Mouse (Mus musculus) MEL (cell line): ENCODE results near the gene Magt1. TPM values are rescaled to one million over a fixed set of nuclear protein-coding genes. Genes with fewer than 3 reads are reported as not detected.
A peak's percentile ranks its signal among the peaks of the same experiment; 100 is the strongest.

Source experiments
- DNase-seq: peaks from one replicate; pipeline ENCODE4 v3.0.0; 2011; ENCODE audit warnings: low read depth, low spot score
- H3K27ac ChIP-seq: 2 replicates; pipeline ENCODE4 v1.5.1; 2012; ENCODE audit warnings: low read depth, mild to moderate bottlenecking, control low read depth, low read length, moderate library complexity; ENCODE audit not compliant: control insufficient read depth
- H3K27me3 ChIP-seq, 2 experiments: fragments of 150-350 bp in 1 of 2; sonication (generic) in 1 of 2; 2 replicates each; pipeline ENCODE4 v1.6.1; 2012; ENCODE audit warnings: low read length in 2 of 2, mild to moderate bottlenecking in 2 of 2, improper control_type of control experiment in 1 of 2, moderate library complexity in 1 of 2; ENCODE audit not compliant: insufficient read depth in 2 of 2, control insufficient read depth in 1 of 2
- H3K36me3 ChIP-seq, 2 experiments: 2 replicates each; pipeline ENCODE4 v1.6.1; 2012 to 2014; ENCODE audit warnings: low read length in 2 of 2, improper control_type of control experiment in 1 of 2, inconsistent platforms in 1 of 2, mild to moderate bottlenecking in 1 of 2; ENCODE audit not compliant: insufficient read depth in 2 of 2, control insufficient read depth in 1 of 2
- H3K4me1 ChIP-seq, 2 experiments: fragments of 150-350 bp in 1 of 2; sonication (generic) in 1 of 2; 2 replicates each; pipeline ENCODE4 v1.6.1; 2012; ENCODE audit warnings: low read length in 2 of 2, improper control_type of control experiment in 1 of 2, mild to moderate bottlenecking in 1 of 2; ENCODE audit not compliant: insufficient read depth in 2 of 2, control insufficient read depth in 1 of 2
- H3K4me3 ChIP-seq, 2 experiments: fragments of 150-350 bp in 1 of 2; sonication (generic) in 1 of 2; 2 replicates each; pipeline ENCODE4 v1.5.1; 2012; ENCODE audit warnings: low read depth in 2 of 2, low read length in 2 of 2, mild to moderate bottlenecking in 2 of 2, moderate library complexity in 2 of 2, control low read depth in 1 of 2, improper control_type of control experiment in 1 of 2; ENCODE audit not compliant: control insufficient read depth in 1 of 2, insufficient read depth in 1 of 2
- H3K79me2 ChIP-seq: 2 replicates; pipeline ENCODE4 v1.6.1; 2012; ENCODE audit warnings: mild to moderate bottlenecking, low read length, moderate library complexity; ENCODE audit not compliant: control insufficient read depth, poor library complexity, insufficient read depth
- H3K9ac ChIP-seq: 2 replicates; pipeline ENCODE4 v1.6.1; 2012; ENCODE audit warnings: low read depth, mild to moderate bottlenecking, control low read depth, low read length, moderate library complexity; ENCODE audit not compliant: control insufficient read depth, poor library complexity, severe bottlenecking
- H3K9me3 ChIP-seq: fragments of 150-350 bp; sonication (generic); replicated peaks from 2 replicates; pipeline ENCODE4 v1.6.1; 2012; ENCODE audit warnings: mild to moderate bottlenecking, low read length, improper control_type of control experiment, moderate library complexity; ENCODE audit not compliant: insufficient read depth
- BHLHE40 ChIP-seq: IDR thresholded peaks from 2 replicates; pipeline ENCODE4 v1.6.1; 2012; ENCODE audit warnings: low read depth, mild to moderate bottlenecking, inconsistent platforms, low read length, improper control_type of control experiment, borderline replicate concordance
- CHD1 ChIP-seq: IDR thresholded peaks from 2 replicates; pipeline ENCODE4 v1.6.1; 2012; ENCODE audit warnings: low read depth, mild to moderate bottlenecking, inconsistent platforms, low read length, improper control_type of control experiment
- CHD2 ChIP-seq: IDR thresholded peaks from 2 replicates; pipeline ENCODE4 v1.6.1; 2011; ENCODE audit warnings: low read length, improper control_type of control experiment
- CTCF ChIP-seq, 3 experiments: IDR thresholded peaks in 2 of 3; conservative IDR thresholded peaks in 1 of 3; 2 replicates each; pipeline ENCODE4 v1.5.1; 2011 to 2012; ENCODE audit warnings: low read length in 3 of 3, low read depth in 2 of 3, mild to moderate bottlenecking in 2 of 3, improper control_type of control experiment in 1 of 3, inconsistent platforms in 1 of 3, mixed read lengths in 1 of 3, moderate library complexity in 1 of 3; ENCODE audit not compliant: control insufficient read depth in 1 of 3, insufficient read depth in 1 of 3, poor library complexity in 1 of 3, severe bottlenecking in 1 of 3
- E2F4 ChIP-seq: IDR thresholded peaks from 2 replicates; pipeline ENCODE4 v1.6.1; 2011; ENCODE audit warnings: low read depth, low read length, improper control_type of control experiment, borderline replicate concordance
- EP300 ChIP-seq, 2 experiments: IDR thresholded peaks; 2 replicates each; pipeline ENCODE4 v1.6.1; 2011; ENCODE audit warnings: improper control_type of control experiment in 2 of 2, low read length in 2 of 2, low read depth in 1 of 2, mild to moderate bottlenecking in 1 of 2
- ETS1 ChIP-seq: IDR thresholded peaks from 2 replicates; pipeline ENCODE4 v1.6.1; 2012; ENCODE audit warnings: low read depth, mild to moderate bottlenecking, inconsistent platforms, low read length, improper control_type of control experiment, moderate library complexity
- GABPA ChIP-seq: IDR thresholded peaks from 2 replicates; pipeline ENCODE4 v1.6.1; 2012; ENCODE audit warnings: low read depth, mild to moderate bottlenecking, inconsistent platforms, low read length, improper control_type of control experiment, moderate library complexity
- GATA1 ChIP-seq: IDR thresholded peaks from 2 replicates; pipeline ENCODE4 v1.6.1; 2011; ENCODE audit warnings: low read depth, low read length, improper control_type of control experiment
- HCFC1 ChIP-seq: IDR thresholded peaks from 2 replicates; pipeline ENCODE4 v1.6.1; 2012; ENCODE audit warnings: low read depth, mild to moderate bottlenecking, inconsistent platforms, low read length, improper control_type of control experiment, moderate library complexity
- MEF2A ChIP-seq: IDR thresholded peaks from 2 replicates; pipeline ENCODE4 v1.6.1; 2014; ENCODE audit warnings: low read depth, mild to moderate bottlenecking, inconsistent platforms, low read length, improper control_type of control experiment; ENCODE audit not compliant: poor library complexity, insufficient replicate concordance, severe bottlenecking; ENCODE audit errors: extremely low read depth
- MXI1 ChIP-seq: IDR thresholded peaks from 2 replicates; pipeline ENCODE4 v1.6.1; 2011; ENCODE audit warnings: mild to moderate bottlenecking, low read depth, low read length, improper control_type of control experiment
- MYB ChIP-seq: IDR thresholded peaks from 2 replicates; pipeline ENCODE4 v1.6.1; 2011; ENCODE audit warnings: mild to moderate bottlenecking, low read depth, low read length, improper control_type of control experiment
- MYC ChIP-seq: IDR thresholded peaks from 2 replicates; pipeline ENCODE4 v1.6.1; 2011; ENCODE audit warnings: low read depth, mild to moderate bottlenecking, low read length, improper control_type of control experiment, moderate library complexity
- NELFE ChIP-seq: IDR thresholded peaks from 2 replicates; pipeline ENCODE4 v1.6.1; 2011; ENCODE audit warnings: low read depth, low read length, improper control_type of control experiment
- POLR2AphosphoS2 ChIP-seq: IDR thresholded peaks from 2 replicates; pipeline ENCODE4 v1.6.1; 2011; ENCODE audit warnings: low read length, improper control_type of control experiment
- POLR2AphosphoS5 ChIP-seq: IDR thresholded peaks from 2 replicates; pipeline ENCODE4 v1.6.1; 2012; ENCODE audit warnings: low read depth, borderline replicate concordance, mild to moderate bottlenecking, inconsistent platforms, low read length, moderate library complexity, mixed read lengths
- RAD21 ChIP-seq: IDR thresholded peaks from 2 replicates; pipeline ENCODE4 v1.6.1; 2011; ENCODE audit warnings: mild to moderate bottlenecking, low read depth, low read length, improper control_type of control experiment
- USF2 ChIP-seq, 2 experiments: IDR thresholded peaks; 2 replicates each; pipeline ENCODE4 v1.6.1; 2011 to 2012; ENCODE audit warnings: improper control_type of control experiment in 2 of 2, low read length in 2 of 2, borderline replicate concordance in 1 of 2, inconsistent platforms in 1 of 2, low read depth in 1 of 2, mild to moderate bottlenecking in 1 of 2; ENCODE audit not compliant: insufficient read depth in 1 of 2
- ZC3H11A ChIP-seq: IDR thresholded peaks from 2 replicates; pipeline ENCODE4 v1.6.1; 2012; ENCODE audit warnings: low read depth, mild to moderate bottlenecking, inconsistent platforms, low read length, improper control_type of control experiment
- ZMIZ1 ChIP-seq: IDR thresholded peaks from 2 replicates; pipeline ENCODE4 v1.6.1; 2012; ENCODE audit warnings: low read depth, mild to moderate bottlenecking, inconsistent platforms, low read length, improper control_type of control experiment, moderate library complexity
- polyA plus RNA-seq, 2 experiments: library from polyadenylated mRNA; stranded (reverse) in 1 of 2; unstranded in 1 of 2; fragments of >175 nt in 1 of 2; fragments of >200 nt in 1 of 2; gene quantifications; 2 replicates each; pipeline versions ENCODE4 v1.2.1 to v1.2.4; 2012; ENCODE audit warnings: low replicate concordance in 2 of 2, low read depth in 1 of 2; ENCODE audit not compliant: insufficient read length in 2 of 2, insufficient read depth in 1 of 2, missing spikeins in 1 of 2
- total RNA-seq: library from RNA; depleted of rRNA; stranded (reverse); fragments of 300-350 nt; gene quantifications from 2 replicates; pipeline ENCODE4 v1.2.3, GENCODE M21; 2012

The Magt1 gene
- total and polyA plus RNA-seq, 3 experiments, result 34.3 to 36.2 TPM; not detected in 1

DNA sequence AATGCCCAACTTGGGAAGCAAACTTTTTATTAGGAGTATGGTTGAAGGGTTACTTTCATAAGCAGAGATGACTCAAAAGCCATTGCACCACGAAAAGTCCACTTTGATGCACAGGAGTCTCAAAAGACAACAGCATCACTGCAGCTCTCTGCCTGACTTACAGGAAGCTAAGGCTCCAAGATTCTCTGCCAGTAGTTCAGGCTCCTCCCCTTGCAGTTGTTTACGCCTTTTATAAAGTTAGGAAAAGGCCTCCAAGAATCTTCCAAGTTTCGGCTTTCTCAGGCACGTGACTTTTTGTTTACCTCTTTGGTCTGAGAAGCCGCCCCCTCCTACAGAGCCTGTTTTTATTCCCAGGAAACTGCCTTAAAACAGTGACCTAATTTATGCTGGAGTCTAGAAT lies 77.4 kb downstream of the Magt1 start:
- Histone ChIP-seq H3K9me3 (no peaks in the 10 kb centered on the region), H3K9ac (no peak overlapping the region), H3K79me2 (no peaks in the 10 kb centered on the region), H3K27me3 (no peaks in the 10 kb centered on the region), H3K4me1 (peaks cover 0 to 3% of the 10 kb centered on the region in 2 experiments; a peak in 1 of 4 replicates), H3K36me3 (peaks cover 0 to 2% of the 10 kb centered on the region in 2 experiments; a peak in 1 of 4 replicates), H3K4me3 (no peak overlapping the region), H3K27ac (no peak overlapping the region)
- no peak for TF ChIP-seq MYB
- TF ChIP-seq GABPA, result no peak
- TF ChIP-seq ETS1, result no peak
- TF ChIP-seq HCFC1, result no peak
- TF ChIP-seq E2F4, result no peak
- TF ChIP-seq NELFE, result no peak
- TF ChIP-seq CHD1, result no peak
- no peak for TF ChIP-seq POLR2AphosphoS2
- TF ChIP-seq POLR2AphosphoS5, result no peak
- no peak for TF ChIP-seq ZMIZ1
- no peak for DNase-seq

DNA sequence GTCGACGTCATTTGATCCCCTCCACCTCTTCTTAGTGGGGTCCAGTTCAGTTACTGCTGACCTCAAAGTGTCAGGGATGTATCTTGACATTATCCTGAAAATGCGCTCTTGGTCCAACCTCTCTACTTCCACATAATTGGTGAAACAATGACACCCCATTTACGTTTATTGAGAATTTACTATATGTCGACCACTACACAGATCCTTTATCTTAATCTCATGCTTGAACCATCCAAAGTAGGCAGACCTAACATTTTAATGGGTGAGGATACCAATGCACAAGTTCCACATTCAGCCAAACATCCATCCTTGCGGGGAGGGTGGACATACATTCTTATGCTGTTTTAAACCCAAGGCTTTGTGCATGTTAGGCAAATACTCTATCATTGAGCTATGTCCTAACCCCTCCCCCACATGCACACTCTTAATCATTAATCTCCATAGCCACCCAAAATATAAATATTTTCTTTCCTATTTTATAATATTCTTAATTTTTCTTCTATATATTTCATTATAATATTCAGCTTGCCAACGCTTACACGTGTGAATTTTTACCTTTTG lies 82.1 kb downstream of the Magt1 start:
- peak overlapping the region; percentile 51 for H3K9ac ChIP-seq
- DNase-seq, result no peak
- H3K4me1 ChIP-seq, result peaks cover 3 to 9% of the 10 kb centered on the region in 2 experiments
- peaks cover 39% of the 10 kb centered on the region for H3K79me2 ChIP-seq
- no peaks in the 10 kb centered on the region for H3K27me3 ChIP-seq
- peak overlapping the region; percentile 39 to 98 for H3K4me3 ChIP-seq
- TF ChIP-seq MEF2A (no peak), MXI1 (no peak), CTCF (IDR thresholded peaks at IDR 0.05 in 2 of 3, conservative IDR thresholded peaks at IDR 0.05 in 1 of 3; ENCODE audit: control insufficient read depth in 1 of 3, insufficient read depth in 1 of 3, low read depth in 2 of 3, low read length in 3 of 3, poor library complexity in 1 of 3, severe bottlenecking in 1 of 3) (no peak), CHD1 (no peak), MYC (no peak), CHD2 (peak; percentile 45; the same call in 1 of the 2 replicates), USF2 (IDR thresholded peaks at IDR 0.05; ENCODE audit: borderline replicate concordance in 1 of 2, insufficient read depth in 1 of 2, low read depth in 1 of 2, low read length in 2 of 2) (no peak), POLR2AphosphoS5 (no peak), GATA1 (no peak), BHLHE40 (no peak), EP300 (IDR thresholded peaks at IDR 0.05; ENCODE audit: low read depth in 1 of 2, low read length in 2 of 2) (no peak), ZC3H11A (no peak), ZMIZ1 (no peak), HCFC1 (peak; percentile 7; the same call in 1 of the 2 replicates), RAD21 (no peak)
- peaks cover 2 to 17% of the 10 kb centered on the region in 2 experiments; a peak in 3 of 4 replicates for H3K36me3 ChIP-seq
- H3K27ac ChIP-seq, result peak overlapping the region; percentile 6; the same call in 1 of the 2 replicates
- H3K9me3 ChIP-seq, result no peaks in the 10 kb centered on the region
